Mouse (Mus musculus): ENCODE measurements around the gene Olfr1221.
"Not testable (repeated sequence)": the region's sequence is repeated elsewhere in the genome, so short reads cannot be mapped to it uniquely, and the experiment has no call there.

DNA sequence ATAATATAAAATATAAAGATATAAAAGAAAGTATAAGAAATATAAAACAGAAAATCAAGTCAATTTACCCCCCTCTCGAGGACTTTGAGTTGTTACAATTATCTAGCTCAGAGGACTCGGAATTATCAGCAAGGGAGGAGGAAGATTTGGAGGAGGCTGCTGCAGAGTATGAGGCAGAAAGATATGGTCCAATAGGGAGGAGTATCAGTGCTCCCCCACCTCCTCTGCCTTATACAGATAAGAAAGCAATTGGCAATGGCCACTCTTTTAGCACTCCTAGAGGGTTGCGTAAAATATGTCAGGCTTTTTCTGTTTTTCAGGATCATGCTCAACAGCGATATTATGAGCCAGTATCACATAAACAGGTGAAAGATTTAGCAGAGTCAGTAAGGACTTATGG lies 47.6 kb upstream of the Olfr1221 start:
- not testable (repeated sequence) for TF ChIP-seq POLR2A (IDR thresholded peaks at IDR 0.05; ENCODE audit: borderline replicate concordance, extremely low read depth, low read depth, low read length); CTCF (IDR thresholded peaks at IDR 0.05; ENCODE audit: insufficient read depth, low read length)

All from lung, adult 2 months (tissue).